Mouse (Mus musculus) natural killer cell, adult 2 months (primary cell): ENCODE data around the gene Acadvl.

Experiments used
- DNase-seq, 2 experiments: peaks; one replicate each; pipeline ENCODE4 v3.0.0; 2022; ENCODE audit warnings: low spot score in 2 of 2

The Acadvl gene

DNA sequence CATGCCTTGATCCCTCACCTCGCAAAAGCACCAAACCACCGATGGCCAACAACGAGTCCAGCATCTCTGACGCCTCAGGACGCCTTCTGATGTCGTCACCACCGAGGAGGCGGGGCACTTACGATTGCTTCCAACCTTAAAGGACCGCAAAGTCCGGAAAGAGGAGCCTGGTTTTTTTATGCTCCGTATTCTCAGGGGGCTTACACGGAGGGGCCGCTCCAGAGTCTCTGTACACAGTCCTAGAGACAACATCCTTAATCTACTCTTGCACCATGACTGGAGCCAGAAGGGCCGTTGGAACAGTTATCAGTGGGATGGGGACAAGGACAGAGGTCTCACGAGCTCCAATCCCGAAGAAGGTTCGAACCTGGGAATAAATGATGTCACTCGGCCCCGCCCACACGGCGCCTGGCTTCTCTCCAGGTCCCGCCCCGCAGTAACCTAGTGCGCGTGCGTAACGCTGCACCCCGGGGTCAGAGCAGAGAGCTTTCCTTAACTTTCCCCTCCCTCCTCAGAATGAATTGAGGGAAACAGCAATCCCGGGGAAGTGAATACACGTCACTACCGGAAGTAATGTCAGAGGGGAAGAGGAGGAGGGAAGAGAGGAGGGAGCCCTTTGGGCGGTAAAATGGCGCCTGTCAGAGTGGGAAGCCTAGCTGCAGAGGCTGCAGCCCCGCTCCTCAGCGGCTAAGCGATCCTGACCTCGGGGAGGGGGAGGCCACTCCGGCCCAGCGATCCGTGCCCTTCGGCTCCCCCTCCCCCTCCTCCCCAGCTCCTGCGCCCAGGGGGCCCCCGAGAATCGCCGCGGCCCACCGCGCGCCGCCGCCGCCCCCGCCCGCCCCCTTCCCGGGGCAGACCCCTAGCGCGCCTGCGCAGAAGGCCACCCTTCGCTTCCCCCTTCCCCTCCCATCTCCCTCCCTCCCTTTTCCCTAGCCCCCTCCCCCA is 34.7 kb downstream of the Acadvl start:
- peak; percentile 92 for DNase-seq

DNA sequence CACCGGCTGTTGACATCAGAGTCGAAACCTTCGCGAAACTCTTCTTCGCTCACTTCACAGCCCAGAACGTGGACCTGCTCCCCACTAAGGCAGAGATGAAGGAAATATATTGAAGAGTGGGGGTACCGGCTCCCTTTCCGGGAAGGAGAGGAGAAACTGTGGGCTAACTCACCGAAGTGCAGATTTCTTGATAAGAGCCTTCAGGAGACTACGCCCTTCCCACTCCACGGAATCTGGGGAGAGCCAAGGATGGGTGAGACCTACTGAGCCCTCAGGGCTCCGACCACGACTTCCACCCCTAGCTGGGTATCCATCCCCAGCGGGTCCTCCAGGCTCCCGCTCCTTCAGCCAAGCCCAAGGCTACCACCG is 35.4 kb downstream of the Acadvl start:
- DNase-seq: peak in 1 of 2 experiments; percentile 20

- no peak for DNase-seq
Observed at GRCm38 (mm10) chr11:69976271-69976670, 38.9 kb downstream of the Acadvl start.

DNA sequence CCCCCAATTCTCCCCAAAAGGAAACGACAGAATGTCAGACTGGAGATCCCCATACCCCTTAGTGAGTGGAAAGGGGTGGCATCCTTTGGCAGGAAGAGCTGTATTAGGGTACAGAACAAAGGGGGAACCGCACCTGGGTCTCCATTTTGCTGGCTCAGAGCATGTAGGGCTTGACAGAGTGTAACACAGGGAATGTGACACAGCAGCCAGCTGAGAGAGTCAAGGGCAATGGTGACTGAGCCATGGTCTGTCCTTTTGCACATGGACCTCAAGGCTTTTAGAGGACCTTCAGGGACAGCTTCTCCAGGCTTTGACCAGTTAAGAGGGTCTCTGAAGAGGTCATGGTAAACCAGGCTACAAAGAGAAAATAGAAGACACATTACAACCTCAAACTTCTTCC is 40.3 kb downstream of the Acadvl start:
- no peak for DNase-seq

DNA sequence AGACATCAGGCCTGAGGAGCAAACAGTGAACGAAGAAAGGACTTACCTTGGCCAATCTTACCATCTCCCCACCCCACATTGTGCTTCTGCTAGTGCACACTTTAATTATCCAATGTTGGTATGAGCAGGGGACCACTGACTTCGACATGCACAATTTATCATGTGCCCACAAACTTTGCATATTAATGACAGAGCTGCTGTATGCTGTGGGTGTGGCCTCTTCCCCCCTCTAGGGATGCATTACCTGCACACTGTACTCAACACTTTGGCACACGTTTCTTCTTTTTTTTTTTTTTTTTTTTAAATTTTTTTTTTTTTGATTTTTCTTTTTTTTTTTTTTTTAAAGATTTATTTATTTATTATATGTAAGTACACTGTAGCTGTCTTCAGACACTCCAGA is 44.4 kb downstream of the Acadvl start:
- DNase-seq: no peak

- DNase-seq: no peak
Observed at GRCm38 (mm10) chr11:69970222-69970621, 45.0 kb downstream of the Acadvl start.

- no peak for DNase-seq
Observed at GRCm38 (mm10) chr11:69968793-69969192, 46.4 kb downstream of the Acadvl start.

GRCm38 (mm10) chr11:69966860-69967517 is 48.2 kb downstream of the Acadvl start:
- DNase-seq: no peak

GRCm38 (mm10) chr11:69966006-69966859 is 49.0 kb downstream of the Acadvl start:
- no peak for DNase-seq

DNA sequence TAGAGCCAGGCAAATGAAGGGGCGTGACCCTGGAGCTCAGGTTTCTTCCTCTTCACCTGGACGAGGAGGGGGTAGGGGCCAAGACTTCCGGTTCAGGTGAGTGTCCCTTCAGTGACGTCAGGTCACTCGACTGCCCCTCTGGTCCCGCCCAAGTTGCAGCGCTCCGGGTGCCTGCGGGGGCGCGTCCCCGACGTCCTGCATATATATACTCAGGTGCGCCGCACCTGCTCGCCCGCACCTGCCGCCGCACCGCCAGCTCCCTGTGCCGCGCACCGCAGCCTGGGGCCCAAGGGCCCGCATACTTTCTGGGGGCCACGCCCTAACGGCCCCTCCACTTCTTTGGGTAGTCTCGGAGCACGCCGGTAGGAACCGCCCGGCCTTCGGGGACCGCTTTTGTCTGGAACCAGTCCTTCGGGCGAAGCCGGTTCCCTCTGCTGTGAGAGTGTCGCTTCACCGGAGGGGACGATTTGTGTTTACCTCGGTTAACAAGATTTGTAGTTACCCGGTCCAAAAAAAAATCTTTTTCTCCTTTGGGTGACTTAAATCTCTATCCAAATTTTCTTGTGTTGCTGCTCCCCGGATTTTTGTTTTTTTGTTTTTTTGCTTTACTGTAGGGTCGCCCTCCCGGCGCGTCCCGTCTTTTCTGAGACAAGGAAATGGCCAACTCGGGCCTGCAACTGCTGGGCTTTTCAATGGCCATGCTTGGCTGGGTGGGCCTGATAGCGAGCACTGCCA is 49.8 kb downstream of the Acadvl start:
- DNase-seq: no peak

DNA sequence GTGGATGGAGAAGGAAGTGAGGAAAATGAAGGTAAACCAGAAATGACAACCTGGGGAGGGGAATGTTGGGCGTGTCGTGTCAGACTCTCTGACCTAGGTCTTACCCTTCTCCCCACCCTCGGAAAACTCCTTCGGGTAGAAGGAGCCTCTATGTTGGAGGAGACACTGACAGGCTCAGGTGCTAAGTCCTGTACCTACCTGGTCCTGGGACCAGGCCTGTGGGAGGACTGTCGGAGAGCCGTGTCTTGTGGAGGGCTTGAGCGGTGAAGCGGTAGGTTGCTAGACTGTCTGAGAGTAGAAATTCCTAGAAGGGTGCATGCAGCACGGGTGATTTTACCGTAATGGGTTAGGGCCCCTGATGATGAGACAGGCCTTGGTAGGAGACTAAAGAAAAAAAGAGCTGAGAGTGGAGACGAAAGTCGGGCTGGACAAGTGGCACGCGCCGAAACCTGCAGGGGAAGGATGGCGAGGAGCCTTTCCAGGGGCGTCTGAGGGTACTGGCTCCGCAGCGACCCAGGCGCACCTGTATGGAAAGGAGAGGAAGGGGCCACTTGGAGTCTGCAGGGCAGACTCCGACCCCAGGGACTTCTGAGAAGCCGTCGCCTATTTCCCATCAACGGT is 50.5 kb downstream of the Acadvl start, which contains the start of gene Cldn7:
Gene Cldn7, plus strand, starts transcription at position 130 of the 621 bp plus-strand sequence.
- DNase-seq: no peak

DNA sequence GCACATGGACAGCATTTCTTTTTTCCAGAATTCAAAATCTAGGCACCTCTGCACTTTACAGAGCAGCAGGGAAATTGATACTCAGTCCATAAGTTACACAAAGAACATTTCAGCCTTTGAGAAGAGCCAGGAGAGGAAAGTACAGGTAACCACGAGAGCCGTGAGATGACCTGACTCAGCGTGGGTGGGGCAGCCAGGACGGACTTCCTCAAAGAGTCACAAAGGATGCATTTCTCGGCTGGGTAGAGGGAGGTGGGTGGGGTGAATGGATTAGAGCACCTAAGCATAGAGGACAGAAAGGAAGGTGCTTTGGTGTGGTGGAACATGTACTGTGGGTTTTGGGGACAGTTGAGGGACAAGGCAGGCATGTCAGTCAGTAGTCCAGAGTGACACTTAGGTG is 53.4 kb downstream of the Acadvl start:
- DNase-seq: no peak

GRCm38 (mm10) chr11:69960616-69961015 is 54.6 kb downstream of the Acadvl start:
- no peak for DNase-seq
